Mouse (Mus musculus): ENCODE results near the gene Hoxd12. TPM values are rescaled to one million over a fixed set of nuclear protein-coding genes. Genes with fewer than 3 reads are reported as not detected.

Hoxd12 gene
- total and polyA plus RNA-seq, 2 experiments from 2014 or later = not detected

- WGBS = 7% methylated on average over 17 of the region's 17 CpGs
- TF ChIP-seq CTCF (IDR thresholded peaks at IDR 0.05; ENCODE audit: low read depth) (peak; percentile 56), EP300 (IDR thresholded peaks at IDR 0.05; ENCODE audit: low read depth) (no peak)
- Histone ChIP-seq H3K9me3 (replicated peaks; ENCODE audit: control insufficient read depth, low read length) (no peaks in the 10 kb centered on the region), H3K9ac (replicated peaks; ENCODE audit: low read depth, low read length) (no peak overlapping the region), H3K4me1 (ENCODE audit: control insufficient read depth, insufficient read depth) (peaks cover 9% of the 10 kb centered on the region; the same call in 1 of the 2 replicates), H3K27ac (ENCODE audit: low read depth) (no peak overlapping the region), H3K27me3 (ENCODE audit: control insufficient read depth, insufficient read depth, low read length) (peaks cover 99% of the 10 kb centered on the region), H3K4me2 (ENCODE audit: low read depth, low read length) (no peak overlapping the region), H3K36me3 (replicated peaks; ENCODE audit: control insufficient read depth, insufficient read depth, low read length) (no peaks in the 10 kb centered on the region), H3K4me3 (ENCODE audit: low read depth, low read length) (no peak overlapping the region)
- DNase-seq (ENCODE audit: low spot score) = peak; percentile 69
- no peak for ATAC-seq (ENCODE audit: insufficient read depth, low read depth)
Measured at GRCm38 (mm10) chr2:74686301-74686987, 11.6 kb downstream of the Hoxd12 start.

- H3K4me2 ChIP-seq (ENCODE audit: low read depth, low read length) = no peak overlapping the region
- TF ChIP-seq CTCF (IDR thresholded peaks at IDR 0.05; ENCODE audit: low read depth) (no peak), EP300 (IDR thresholded peaks at IDR 0.05; ENCODE audit: low read depth) (no peak)
- H3K4me3 ChIP-seq (ENCODE audit: low read depth, low read length) = 0 out of 2 replicates have a peak overlapping the region, but pooled peaks have one; percentile 3
- DNase-seq (ENCODE audit: low spot score) (no peak), ATAC-seq (ENCODE audit: insufficient read depth, low read depth) (no peak)
- H3K27me3 ChIP-seq (ENCODE audit: control insufficient read depth, insufficient read depth, low read length) = peaks cover 99% of the 10 kb centered on the region
- H3K4me1 ChIP-seq (ENCODE audit: control insufficient read depth, insufficient read depth) = peaks cover 4% of the 10 kb centered on the region; the same call in 1 of the 2 replicates
- no peak overlapping the region for H3K9ac ChIP-seq (replicated peaks; ENCODE audit: low read depth, low read length)
- H3K36me3 ChIP-seq (replicated peaks; ENCODE audit: control insufficient read depth, insufficient read depth, low read length) = no peaks in the 10 kb centered on the region
- WGBS = 2% methylated on average over 27 of the region's 27 CpGs
- H3K9me3 ChIP-seq (replicated peaks; ENCODE audit: control insufficient read depth, low read length) = no peaks in the 10 kb centered on the region
- no peak overlapping the region for H3K27ac ChIP-seq (ENCODE audit: low read depth)
Measured at GRCm38 (mm10) chr2:74686988-74687697, 12.3 kb downstream of the Hoxd12 start.

- Histone ChIP-seq H3K27ac (ENCODE audit: low read depth) (no peak overlapping the region), H3K4me1 (ENCODE audit: control insufficient read depth, insufficient read depth) (no peaks in the 10 kb centered on the region), H3K4me3 (ENCODE audit: low read depth, low read length) (0 out of 2 replicates have a peak overlapping the region, but pooled peaks have one; percentile 3), H3K4me2 (ENCODE audit: low read depth, low read length) (no peak overlapping the region), H3K36me3 (replicated peaks; ENCODE audit: control insufficient read depth, insufficient read depth, low read length) (no peaks in the 10 kb centered on the region), H3K9ac (replicated peaks; ENCODE audit: low read depth, low read length) (no peak overlapping the region), H3K9me3 (replicated peaks; ENCODE audit: control insufficient read depth, low read length) (no peaks in the 10 kb centered on the region), H3K27me3 (ENCODE audit: control insufficient read depth, insufficient read depth, low read length) (peaks cover 99% of the 10 kb centered on the region)
- 2% methylated on average over 31 of the region's 31 CpGs for WGBS
- no peak for TF ChIP-seq EP300 (IDR thresholded peaks at IDR 0.05; ENCODE audit: low read depth)
- no peak for TF ChIP-seq CTCF (IDR thresholded peaks at IDR 0.05; ENCODE audit: low read depth)
- no peak for DNase-seq (ENCODE audit: low spot score)
- ATAC-seq (ENCODE audit: insufficient read depth, low read depth) = no peak
Measured at GRCm38 (mm10) chr2:74687698-74688555, 13.1 kb downstream of the Hoxd12 start.

GRCm38 (mm10) chr2:74688795-74689573 lies 14.2 kb downstream of the Hoxd12 start:
- no peak overlapping the region for H3K9ac ChIP-seq (replicated peaks; ENCODE audit: low read depth, low read length)
- no peaks in the 10 kb centered on the region for H3K36me3 ChIP-seq (replicated peaks; ENCODE audit: control insufficient read depth, insufficient read depth, low read length)
- H3K27ac ChIP-seq (ENCODE audit: low read depth) = no peak overlapping the region
- ATAC-seq (ENCODE audit: insufficient read depth, low read depth) (no peak), DNase-seq (ENCODE audit: low spot score) (no peak)
- WGBS = 8% methylated on average over 12 of the region's 12 CpGs
- no peaks in the 10 kb centered on the region for H3K4me1 ChIP-seq (ENCODE audit: control insufficient read depth, insufficient read depth)
- no peak overlapping the region for H3K4me2 ChIP-seq (ENCODE audit: low read depth, low read length)
- no peaks in the 10 kb centered on the region for H3K9me3 ChIP-seq (replicated peaks; ENCODE audit: control insufficient read depth, low read length)
- peaks cover 99% of the 10 kb centered on the region for H3K27me3 ChIP-seq (ENCODE audit: control insufficient read depth, insufficient read depth, low read length)
- TF ChIP-seq CTCF (IDR thresholded peaks at IDR 0.05; ENCODE audit: low read depth) (no peak), EP300 (IDR thresholded peaks at IDR 0.05; ENCODE audit: low read depth) (no peak)
- H3K4me3 ChIP-seq (ENCODE audit: low read depth, low read length) = no peak overlapping the region

Measured in heart, postnatal 0 days (tissue).